Mouse (Mus musculus) retina, postnatal 1 day (tissue): ENCODE data around the gene Mtmr6.

Experiments
- DNase-seq: peaks from one replicate; pipeline ENCODE4 v3.0.0-alpha.2; 2012

Mtmr6 gene

DNA sequence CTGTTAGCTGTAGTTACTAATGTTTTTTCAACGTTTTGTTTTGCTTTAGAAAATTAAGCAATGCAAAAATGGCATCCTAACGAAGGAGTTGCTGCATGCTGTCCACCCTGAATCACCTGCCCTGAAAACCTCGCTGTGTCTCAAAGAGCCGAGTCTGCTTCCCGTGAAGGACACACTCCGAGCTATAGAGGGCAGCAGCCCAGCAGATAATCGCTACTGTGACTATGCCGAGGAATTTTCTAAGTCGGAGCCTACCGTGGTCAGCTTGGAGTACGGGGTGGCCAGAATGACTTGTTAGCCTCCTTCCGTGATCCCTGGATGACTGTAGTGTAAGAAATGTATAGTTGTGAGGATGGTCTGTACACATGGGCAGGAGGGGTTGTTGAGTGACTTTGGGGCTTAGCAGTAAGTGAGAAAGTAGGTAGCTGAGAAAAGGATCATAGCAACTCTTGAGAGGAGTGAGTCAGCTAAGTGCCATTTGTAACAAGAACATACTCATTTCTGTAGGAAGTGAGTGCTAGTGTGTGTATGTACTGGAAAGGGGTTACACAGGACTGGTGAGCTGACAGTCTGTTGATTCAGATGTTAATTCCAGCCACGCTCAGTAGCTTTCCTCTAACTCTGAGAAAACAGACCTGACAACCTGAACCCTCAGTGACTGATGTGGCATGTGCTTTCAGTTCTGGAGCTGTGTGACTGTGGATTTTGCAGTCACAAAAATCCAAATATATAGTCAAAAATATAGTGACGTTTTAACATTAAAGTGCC lies 35.4 kb downstream of the Mtmr6 start:
- peak; percentile 68 for DNase-seq

DNA sequence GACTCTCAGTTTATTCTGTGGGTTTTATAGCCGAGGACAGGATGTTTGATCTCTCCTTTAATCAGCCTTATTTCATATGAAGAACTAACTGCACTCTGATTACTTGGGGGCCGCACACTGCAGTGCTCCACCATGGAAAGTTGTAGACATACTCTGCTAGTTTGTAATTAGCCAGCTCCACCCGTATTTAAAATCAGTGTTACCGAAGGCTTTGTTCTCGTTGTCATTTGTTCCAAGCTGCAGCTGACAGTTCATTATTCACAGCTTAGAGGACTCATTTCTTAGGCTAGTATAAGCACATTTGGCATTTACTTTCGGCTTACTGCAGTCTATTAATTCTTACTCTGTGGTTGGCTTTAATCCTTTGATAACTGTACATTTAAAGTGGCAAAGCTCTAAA lies 36.0 kb downstream of the Mtmr6 start:
- peak; percentile 64 for DNase-seq

DNA sequence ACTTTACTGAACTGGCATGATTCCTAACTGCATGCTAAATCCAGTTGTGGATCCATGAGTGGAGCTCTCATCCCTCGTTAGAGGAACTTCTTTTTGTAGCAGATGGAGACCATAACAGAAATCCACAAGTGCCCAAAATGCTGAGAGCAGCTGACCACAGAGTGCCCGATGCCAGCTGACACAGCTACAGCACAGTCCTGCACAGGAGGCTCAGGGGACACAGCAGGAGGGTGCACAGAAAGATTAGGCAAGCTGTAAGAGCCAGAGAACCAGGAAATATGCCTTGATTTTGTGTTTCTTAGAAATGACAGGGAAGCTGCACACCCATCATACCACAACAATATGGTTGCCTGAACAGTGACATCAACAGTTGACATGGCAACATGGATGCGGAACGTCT lies 37.4 kb downstream of the Mtmr6 start:
- DNase-seq = peak; percentile 57

DNA sequence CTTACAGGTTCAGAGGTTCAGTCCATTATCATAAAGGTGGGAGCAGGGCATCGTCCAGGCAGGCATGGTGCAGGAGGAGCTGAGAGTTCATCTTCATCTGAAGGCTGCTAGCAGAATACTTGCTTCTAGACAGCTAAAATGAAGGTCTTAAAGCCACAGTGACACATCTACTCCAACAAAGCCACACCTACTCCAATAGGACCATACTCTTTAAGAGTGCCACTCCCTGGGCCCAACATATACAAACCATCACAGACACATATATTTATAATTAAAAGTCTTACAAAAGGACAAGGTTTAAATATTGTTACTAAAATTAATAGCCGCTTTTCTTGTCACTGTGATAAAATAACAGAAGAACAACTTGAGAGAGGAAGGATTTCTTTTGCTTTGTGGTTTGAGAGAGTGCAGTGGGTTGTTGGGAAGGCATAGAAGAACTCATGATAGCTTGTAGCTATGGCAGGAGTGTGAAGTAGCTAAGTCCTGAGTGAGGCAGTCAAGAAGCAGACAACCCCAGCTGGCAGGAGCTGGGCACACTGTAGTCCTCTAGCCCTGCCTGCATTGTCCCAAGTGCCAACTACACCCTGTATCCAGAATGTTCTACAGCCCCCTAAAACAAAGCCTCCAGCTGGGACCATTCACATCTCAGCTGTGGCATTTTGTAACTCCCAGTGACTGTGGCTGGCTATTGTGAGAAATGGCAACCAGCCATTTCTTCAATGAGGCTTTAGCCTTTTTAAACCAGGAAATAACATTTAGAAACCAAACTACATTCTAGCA lies 39.6 kb downstream of the Mtmr6 start:
- DNase-seq = no peak

DNA sequence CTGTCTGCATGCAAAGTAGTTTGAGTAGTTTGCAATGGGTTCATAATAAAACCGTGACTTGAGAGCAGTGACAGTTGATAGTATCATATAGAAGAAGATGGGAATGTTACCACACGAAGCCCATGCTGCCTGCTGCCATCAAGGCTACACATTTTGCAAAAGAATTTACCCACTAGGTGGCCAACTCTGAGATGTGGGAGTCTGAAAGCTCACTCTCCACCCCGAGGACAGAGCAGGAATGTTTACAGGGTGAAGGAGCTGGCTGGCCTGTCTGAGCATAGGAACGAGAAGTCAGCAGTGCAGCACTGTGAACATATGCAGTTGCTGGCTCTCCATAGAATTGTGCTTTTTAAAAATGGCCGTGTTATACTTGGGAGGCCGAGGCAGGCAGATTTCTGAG lies 43.1 kb downstream of the Mtmr6 start:
- peak; percentile 47 for DNase-seq

DNA sequence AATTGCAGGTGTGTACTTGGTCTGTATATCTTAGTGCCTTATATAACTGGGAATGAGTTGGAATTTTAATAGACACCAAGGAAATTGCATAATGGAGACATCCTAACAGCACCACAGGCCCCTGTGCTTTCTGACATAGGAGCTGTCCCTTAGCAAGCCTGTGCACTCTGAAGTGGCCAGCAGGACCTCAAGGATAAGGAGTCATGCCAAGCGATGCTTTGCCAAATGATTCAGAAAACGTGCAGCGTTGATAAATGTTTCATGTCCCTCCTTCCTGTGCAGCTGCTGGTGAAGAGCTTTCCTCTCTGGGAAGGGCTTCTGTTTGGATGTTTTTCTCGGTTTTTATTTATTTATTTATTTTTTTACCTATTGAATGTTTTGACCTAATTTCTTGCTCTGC lies 45.7 kb downstream of the Mtmr6 start:
- peak; percentile 35 for DNase-seq

DNA sequence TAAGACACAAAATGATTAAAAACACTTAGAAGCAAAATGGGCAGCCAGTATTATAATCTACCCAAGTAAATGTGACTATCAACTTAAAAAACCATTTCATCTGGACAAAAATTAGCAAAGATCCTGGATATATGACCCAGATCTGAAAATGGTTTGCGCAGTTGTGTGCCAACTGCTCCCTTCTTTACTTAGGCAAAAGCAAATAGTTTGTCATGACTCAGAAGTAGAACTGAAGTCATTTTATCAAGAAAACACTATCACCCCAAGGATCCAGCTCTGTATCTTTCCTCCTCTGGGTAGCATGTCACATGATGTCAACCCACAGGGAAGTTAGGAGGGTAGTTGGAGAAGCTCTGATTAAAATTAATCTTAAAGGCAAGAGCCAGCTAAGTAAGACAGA lies 54.2 kb downstream of the Mtmr6 start:
- DNase-seq = no peak

DNA sequence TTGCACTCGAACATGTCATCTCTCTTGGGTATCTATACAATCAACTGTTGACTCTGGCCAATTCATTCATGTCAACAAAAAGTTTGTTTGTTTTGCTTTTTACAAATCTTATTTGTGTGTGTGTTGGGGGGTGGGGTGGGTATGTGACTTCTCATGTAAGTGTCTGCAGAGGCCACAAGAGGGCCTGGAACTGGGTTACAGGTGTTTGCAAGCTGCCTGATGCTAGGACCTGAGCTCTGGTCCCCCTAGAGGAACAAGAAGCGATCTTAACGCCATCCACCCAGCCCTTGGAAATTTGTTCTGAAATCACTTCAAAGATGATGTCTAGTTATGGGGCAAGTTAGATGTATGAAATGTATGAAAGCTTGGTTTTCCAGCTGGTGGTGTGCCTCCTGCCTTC lies 55.8 kb downstream of the Mtmr6 start:
- DNase-seq = no peak

DNA sequence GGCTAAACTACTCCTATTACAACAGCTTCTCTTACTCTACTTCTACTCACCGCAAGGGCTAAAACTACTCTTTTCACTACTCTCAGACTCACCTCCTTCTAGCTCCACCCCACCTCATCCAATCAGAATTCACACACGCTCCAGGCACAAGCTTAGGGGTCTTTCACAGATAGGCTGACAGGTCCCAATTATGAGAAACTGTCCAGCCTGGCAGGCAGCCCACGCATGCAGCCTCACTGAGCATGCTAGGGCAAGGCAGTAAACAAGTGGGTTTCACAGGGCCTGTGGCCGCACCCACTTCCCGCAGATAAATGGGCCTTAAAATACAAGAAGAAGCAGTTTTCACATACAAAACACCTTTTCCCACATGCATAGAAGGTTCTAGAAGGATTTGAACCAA lies 75.0 kb downstream of the Mtmr6 start:
- DNase-seq = peak; percentile 51

DNA sequence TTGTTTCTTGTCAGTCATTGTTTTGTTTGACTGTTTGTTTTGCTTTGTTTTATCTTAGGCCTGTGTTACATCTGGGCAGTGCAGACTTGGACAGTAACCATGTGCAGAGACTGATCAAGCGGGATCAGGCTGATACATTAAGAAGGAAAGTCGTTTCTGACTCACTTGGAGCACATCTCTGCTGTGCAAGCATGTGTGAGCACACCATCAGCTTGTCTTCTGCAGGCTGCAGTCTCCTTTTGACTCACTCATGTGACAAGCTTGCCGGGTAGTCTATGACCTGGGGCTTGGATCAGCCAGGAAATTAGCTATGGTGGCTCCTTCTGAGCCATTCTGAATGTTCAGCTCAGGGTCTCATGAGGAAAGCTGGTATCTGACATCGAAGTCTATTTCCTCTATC lies 75.5 kb downstream of the Mtmr6 start:
- DNase-seq = peak; percentile 15

DNA sequence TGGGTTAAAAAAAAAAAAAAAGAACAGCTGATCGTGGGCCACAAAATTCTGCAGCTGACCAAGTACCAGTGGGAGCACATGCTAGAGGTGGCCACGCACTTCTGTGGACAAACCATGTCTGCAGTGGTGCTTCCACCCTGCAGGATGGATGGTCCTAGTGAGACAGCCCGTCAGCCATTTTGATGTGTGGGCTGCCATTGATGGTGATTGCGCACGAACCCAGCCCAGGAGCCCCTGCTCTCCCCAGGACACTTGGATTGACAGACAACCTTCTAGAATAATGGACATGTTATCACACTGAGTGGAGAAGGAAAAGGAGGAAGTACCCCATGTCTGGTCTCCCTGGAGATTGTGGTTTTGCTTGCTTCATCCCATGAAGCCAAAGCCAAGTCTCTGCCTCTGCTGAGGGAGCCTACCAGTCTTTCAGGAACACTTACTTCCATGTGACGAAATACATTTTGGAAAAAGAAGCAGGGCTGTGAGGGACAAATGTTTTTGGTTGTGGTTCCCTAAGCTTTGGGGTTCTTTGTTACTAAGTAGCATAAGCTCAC lies 80.4 kb downstream of the Mtmr6 start:
- DNase-seq = no peak
